Mouse (Mus musculus) left cerebral cortex, postnatal 4 days (tissue): ENCODE data around the gene Cd69. TPM values are rescaled to one million over a fixed set of nuclear protein-coding genes. Genes with fewer than 3 reads are reported as not detected.

Experiments
- DNase-seq: peaks from one replicate; pipeline ENCODE4 v3.0.0-alpha.2; 2022
- intact Hi-C: fragments of 180-260 bp; cut with DNase I; formaldehyde crosslinking; loops from one replicate; pipeline ENCODE4 v1.15.1; 2025
- total RNA-seq, 2 experiments: library from RNA; stranded (reverse); gene quantifications; 2 replicates each; pipeline ENCODE4 v1.2.3; 2021

The Cd69 gene
- total RNA-seq, 2 experiments from 2014 or later = not detected

GRCm38 (mm10) chr6:129229774-129230578 is 45.3 kb downstream of the Cd69 start:
- intact Hi-C loops = loop anchor here (10.0 kb wide), 1 partner anchor 135 kb away; no protein-coding TSS in a partner anchor
- peak; percentile 49 for DNase-seq

- DNase-seq = no peak
- intact Hi-C loops = no loop called here
Measured at GRCm38 (mm10) chr6:129228935-129229773, 46.1 kb downstream of the Cd69 start.

- no peak for DNase-seq
- intact Hi-C loops = no loop called here
Measured at GRCm38 (mm10) chr6:129225078-129225477, 50.2 kb downstream of the Cd69 start.

GRCm38 (mm10) chr6:129224090-129224489 is 51.1 kb downstream of the Cd69 start:
- intact Hi-C loops = no loop called here
- no peak for DNase-seq

DNA sequence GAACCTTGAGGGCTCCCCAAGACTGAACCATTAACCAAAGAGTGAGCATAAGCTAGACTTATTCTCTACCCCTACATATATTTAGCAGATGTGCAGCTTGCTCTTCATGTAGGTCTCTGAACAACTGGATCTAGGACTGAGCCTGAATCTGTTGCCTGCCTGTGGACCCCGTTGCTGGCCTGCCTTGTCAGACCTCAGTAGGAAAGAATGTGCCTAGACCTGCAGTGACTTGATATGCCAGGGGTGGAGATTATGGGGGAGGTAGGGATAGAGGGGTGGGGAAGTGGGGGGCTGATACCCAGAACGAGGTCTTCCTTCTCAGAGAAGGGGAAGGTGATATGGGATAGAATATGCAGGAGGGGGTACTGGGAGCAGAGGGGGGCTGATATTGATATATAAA is 51.6 kb downstream of the Cd69 start:
- intact Hi-C loops = no loop called here
- no peak for DNase-seq

- no peak for DNase-seq
- intact Hi-C loops = no loop called here
Measured at GRCm38 (mm10) chr6:129222188-129222800, 52.9 kb downstream of the Cd69 start.

DNA sequence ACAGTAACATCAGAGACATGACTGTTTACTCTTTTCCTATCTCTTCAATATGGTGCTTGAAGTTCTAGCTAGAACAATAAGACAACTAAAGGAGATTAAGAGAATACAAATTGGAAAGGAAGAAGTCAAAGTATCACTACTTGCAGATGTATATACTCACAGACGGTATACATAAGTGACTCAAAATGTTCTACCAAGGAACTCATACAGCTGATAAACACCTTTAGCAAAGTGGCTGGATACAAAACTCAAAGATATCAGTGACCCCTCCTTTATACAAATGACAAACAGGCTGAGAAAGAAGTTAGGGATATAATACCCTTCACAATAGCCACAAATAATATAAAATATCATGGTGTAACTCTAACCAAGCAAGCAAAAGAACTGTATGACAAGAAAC is 54.2 kb downstream of the Cd69 start:
- no peak for DNase-seq
- intact Hi-C loops = no loop called here

DNA sequence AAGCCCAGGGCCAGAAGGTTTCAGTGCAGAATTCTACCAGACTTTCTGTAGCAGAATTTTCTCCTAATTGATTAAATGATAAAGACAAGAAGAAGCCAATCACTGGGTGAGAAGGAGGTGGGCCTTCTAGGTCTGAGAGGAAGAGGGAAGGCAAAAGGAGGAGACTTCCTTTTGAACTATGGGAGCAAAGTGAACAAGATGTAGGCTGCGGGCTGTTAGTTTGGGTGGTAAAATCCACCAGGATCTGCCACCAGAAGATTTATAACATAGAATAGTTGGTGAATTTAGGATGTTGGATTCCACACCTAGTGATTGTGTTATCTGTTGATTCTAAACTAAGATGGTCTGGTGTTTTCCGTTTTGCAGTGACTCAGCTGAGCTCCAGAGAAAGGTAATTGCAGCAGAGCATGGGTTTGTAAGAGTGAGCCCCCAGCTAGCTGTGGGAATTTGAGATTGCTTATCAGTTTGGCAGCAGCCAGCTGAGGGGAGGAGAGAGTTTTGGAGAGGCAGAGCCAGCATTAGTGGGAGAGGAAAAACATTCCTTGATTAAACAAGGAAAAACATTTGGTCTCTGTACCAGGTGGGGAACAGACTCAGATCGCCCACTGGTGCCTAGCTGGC is 55.2 kb downstream of the Cd69 start:
- intact Hi-C loops = no loop called here
- no peak for DNase-seq

GRCm38 (mm10) chr6:129218191-129218696 is 57.0 kb downstream of the Cd69 start:
- DNase-seq = no peak
- intact Hi-C loops = no loop called here

Other genes starting within 250 kb of the Cd69 start
- gene Klrb1f, start 229.5 kb downstream of the Cd69 start, total RNA-seq = under 1 TPM; 0.30 to 0.42 TPM
- not detected for gene Clec2e, start 174.5 kb downstream of the Cd69 start, total RNA-seq
- gene Clec2d, start 94.8 kb downstream of the Cd69 start, total RNA-seq = 1 to 10 TPM; 4.0 to 5.4 TPM
- not detected for gene 4922502D21Rik, start 56.4 kb upstream of the Cd69 start, total RNA-seq
- gene Clec12a, start 67.3 kb upstream of the Cd69 start, total RNA-seq = under 1 TPM in 1 of 2 experiments, not detected in 1; 0.28 TPM
- gene Clec12b, start 110.4 kb upstream of the Cd69 start, total RNA-seq = not detected
- gene Clec1b, start 121.9 kb upstream of the Cd69 start, total RNA-seq = under 1 TPM in 1 of 2 experiments, not detected in 1; 0.68 TPM
- gene Clec9a, start 133.4 kb upstream of the Cd69 start, total RNA-seq = not detected
- gene Clec1a, start 176.6 kb upstream of the Cd69 start, total RNA-seq = 1 to 10 TPM; 1.3 to 2.1 TPM
- gene Olr1, start 231.7 kb upstream of the Cd69 start, total RNA-seq = not detected
- not detected for gene Tmem52b, start 237.1 kb upstream of the Cd69 start, total RNA-seq